Mouse (Mus musculus): ENCODE measurements around the gene Cdca7l.
"Not testable (repeated sequence)": the region's sequence is repeated elsewhere in the genome, so short reads cannot be mapped to it uniquely, and the experiment has no call there.

Gene Cdca7l

DNA sequence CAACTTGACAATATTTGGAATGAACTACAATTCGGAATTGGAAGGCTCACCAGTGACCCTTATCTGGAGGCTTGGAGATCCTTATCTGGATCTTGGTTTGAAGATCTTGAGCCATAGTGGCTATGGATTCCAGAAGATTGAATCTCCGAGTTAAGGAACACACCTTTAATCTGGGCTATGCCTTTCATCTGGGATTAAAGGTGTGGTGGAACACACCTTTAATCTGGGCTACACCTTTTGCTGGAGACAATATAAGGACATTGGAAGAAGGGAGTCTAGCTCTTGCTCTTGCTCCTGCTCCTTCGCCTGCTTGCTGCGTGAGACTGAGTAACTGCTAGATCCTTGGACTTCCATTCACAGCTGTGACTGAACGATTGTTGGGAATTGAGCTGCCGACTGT, at the start of gene Cdca7l:
Cdca7l (plus strand) TSS at position 301 of the 400 bp plus-strand sequence.
- DNase-seq (ENCODE audit: low read depth): not testable (repeated sequence)

DNA sequence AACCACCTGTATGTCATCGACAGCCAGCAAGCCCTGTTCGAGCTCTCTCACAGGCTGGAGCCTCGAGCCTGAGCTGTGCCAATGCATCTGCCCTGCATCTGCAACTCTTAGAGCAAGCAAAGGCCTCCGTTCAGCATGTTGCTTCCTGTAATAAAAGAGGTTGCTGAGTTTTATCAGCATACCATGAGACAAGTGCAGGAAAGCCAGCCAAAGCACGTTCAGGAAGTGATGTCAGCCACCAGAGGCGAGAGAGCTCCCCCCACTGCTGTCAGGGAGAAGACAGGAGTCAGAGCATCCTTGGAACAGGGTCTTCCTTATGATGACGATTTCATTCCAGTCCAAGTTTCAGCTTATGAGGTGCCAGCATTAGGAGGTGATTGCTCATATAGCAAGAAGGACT, 48.1 kb upstream of the Cdca7l start:
- DNase-seq (ENCODE audit: low read depth): no peak

DNA sequence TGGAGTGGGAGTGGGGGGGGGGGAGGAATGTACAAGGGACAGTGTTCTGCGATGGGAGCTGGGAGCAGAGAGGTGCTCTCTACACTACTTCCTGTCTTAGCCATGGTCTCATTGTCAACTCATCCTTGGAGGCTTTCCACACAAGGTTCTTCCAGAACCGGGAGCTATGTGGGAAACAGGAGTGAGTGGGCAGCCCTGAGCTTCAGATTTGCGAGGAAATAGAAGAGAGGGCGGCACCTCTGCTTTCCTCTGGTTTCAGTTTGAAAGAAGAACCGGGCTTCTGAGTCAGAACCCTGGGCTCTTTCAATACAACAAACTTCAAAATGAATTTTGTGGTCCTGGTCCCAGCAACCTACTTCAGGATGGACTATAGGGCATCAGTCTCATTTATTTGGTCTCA, 43.7 kb upstream of the Cdca7l start:
- no peak for DNase-seq (ENCODE audit: low read depth)

DNA sequence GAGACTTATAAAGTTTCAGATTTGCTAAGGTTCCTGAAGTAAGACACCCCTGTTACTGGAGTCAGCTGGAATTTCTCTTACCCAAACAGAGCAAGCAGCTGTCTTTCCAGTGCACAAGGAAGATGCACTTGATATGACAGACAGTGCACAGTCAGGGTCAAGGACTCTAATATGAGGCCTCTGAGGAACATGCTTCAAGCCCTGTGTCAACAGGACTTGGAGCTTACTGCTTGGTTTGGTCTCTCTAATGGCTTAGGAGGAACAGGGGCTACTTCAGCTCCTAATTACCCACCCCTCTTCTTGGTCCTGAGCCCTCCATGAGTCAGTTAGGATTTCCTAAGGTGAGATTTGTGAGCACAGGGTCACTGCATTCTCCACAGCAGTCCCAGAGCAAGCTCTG, 43.2 kb upstream of the Cdca7l start:
- no peak for DNase-seq (ENCODE audit: low read depth)

DNA sequence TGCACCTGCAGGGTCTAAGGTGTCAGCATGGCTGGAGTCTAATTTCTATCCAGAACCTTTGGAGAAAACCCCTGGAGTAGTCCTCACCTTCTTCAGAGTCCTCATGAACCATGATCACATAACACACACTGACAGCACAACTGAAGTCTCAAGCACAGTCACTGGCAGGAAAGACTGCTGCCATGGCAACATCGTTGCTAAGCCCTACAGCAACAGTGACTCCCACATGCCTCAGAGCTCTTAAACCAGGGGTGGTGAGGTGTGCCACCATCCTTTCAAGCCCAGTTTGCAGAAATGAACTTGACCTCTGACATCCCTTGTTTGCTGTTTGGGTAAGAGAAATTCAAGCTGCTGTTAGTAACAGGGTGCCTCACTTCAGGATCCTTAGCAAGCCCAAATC, 42.4 kb upstream of the Cdca7l start:
- DNase-seq (ENCODE audit: low read depth): peak; percentile 62

DNA sequence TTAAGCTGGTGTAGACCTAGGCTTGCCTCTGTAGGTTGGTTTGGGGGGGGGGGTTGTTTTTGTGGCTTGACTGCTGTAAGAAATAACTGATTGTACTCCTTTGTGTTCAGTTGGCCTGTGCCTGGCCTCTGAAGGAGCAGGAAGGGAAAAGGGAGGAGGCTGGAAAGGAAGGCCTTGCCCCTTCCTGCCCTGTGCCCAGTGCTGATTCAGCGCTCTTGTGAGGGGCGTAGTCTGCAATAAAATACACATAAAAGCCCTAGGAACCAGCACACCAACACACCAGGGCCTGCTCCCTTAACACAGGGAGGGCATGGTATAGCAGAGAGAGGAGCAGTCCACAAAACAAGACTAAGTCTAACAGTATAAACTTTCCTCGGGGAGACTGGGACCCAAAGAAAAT, 40.8 kb upstream of the Cdca7l start:
- peak; percentile 21 for DNase-seq (ENCODE audit: low read depth)

DNA sequence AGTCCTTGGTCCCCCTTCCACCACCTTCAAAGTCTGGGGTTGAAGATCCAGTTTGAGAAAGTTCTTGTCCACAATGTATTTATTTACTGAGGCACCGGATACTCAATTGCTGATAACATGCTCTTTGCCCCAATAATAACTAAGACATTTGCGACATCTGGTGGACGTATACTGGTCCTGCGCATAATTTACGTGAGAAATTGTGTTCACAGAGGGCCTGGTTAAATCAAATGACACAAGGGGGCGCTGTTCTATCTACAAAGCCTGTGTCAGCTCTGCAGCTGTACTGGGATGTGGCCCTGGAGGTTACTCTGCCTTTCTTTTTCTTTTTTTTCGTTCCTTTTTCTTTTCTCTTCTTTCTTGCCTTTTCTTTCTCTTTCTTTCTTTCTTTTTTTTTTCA, 39.2 kb upstream of the Cdca7l start:
- peak; percentile 96 for DNase-seq (ENCODE audit: low read depth)

DNA sequence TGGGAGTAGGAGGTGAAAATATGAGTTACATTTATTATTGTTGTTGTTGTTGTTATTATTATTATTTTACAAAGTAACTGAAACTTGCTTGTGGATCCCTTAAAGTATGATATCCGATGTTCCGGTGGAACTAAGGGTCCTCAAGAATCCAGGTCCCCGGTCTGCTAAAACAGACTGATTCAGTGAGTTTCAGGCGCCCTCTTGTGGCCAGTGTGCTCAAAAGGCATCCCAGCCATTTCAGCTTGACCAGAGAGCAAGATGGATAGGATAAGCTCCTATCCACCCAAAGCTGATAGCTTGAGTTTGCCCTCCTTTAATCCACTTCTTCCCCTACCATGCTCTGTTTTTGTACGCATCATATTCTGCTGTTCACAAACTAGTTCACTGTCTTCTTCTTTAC, 35.0 kb upstream of the Cdca7l start:
- DNase-seq (ENCODE audit: low read depth): peak; percentile 79

DNA sequence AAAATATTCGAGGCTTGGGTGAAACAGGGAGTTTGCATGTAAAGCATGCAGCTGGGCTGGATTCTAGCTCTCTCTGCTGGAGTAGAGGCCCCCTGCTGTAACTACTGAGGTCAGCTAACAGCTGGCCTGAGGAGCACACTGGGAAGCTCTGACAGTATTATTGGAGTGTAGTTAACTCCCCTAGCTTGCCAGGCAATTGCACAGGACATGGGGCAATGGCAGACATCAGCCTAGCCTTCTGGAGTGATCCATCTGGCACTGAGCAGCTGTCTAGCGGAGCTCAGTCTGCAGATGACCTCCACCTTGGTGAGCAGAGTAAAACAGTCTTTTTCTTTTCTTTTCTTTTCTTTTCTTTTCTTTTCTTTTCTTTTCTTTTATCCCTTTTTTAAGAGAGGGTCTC, 33.9 kb upstream of the Cdca7l start:
- no peak for DNase-seq (ENCODE audit: low read depth)

DNA sequence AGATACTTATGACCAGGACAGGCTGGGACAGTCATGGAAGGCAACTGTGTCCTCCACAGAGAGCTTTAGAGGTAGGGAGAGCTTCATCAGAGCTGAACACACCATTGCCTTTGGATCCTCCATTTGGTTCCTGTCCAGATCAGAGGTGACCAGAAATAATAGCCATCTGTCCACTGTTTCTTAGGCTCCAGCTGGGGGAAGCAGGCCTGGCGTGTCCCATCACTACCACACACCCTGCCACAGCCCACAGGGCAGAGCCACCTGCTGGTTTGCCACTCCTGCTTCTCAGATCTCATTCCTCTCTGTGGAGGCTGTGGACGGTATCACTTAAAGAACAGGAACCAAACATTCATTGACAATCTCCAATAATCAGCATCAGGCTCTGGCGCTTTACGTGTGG, 32.9 kb upstream of the Cdca7l start:
- DNase-seq (ENCODE audit: low read depth): no peak

DNA sequence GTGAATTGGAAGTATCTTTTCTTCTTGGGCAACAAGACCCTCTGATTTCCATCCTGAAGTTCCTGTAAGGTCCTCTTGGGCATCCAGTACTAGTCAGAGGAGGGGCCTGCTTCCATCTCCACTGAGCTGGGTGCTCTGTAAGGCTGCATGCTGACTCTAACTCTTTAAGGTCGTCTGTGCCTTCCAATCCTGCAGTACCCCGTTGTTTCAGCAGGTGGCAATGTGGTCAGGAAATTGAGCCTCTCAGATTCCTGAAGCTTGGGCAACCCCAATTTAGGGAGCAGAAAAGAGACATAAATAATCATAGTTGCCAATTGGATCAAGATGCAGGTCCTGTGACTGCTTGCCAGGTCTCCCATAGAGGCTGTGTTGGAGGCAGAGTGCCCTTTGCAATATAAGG, 31.5 kb upstream of the Cdca7l start:
- peak; percentile 73 for DNase-seq (ENCODE audit: low read depth)

DNA sequence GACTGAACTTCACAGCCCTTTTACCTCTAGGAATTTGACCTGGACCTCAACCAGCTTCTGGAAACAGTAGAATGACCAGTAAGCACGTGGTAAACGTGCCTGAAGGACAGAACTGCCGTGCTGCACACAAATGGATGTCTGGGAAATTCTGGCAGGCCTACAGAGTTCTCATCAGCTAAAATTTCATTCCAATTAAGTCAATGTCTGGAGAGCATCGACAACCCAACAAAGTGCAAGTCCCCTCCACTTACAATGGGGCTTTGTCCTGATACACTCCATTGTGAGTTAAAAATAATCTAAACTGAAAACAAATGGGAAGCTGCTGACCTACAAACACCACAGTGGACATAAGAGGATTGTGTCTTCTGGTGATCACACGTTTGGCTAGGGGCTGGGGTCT, 27.2 kb upstream of the Cdca7l start:
- DNase-seq (ENCODE audit: low read depth): no peak

DNA sequence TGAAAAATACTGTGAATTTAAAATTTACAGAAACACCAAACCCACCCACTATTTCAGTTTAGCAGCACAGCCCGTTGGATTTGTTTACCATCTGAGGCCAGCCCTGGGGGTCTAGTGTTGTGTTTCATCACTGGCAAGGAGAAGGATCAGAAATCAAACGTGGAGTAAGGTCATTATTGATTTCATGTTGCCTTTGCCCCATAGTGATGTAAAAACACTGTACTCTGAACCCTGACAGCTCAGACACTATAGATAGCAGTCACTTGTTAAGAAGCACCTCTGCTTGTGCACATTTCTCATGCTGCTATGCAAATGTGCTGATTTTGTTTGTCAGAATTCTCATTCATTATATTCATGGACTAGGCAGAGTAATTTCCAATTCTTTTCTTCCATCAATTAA, 22.7 kb upstream of the Cdca7l start:
- no peak for DNase-seq (ENCODE audit: low read depth)

DNA sequence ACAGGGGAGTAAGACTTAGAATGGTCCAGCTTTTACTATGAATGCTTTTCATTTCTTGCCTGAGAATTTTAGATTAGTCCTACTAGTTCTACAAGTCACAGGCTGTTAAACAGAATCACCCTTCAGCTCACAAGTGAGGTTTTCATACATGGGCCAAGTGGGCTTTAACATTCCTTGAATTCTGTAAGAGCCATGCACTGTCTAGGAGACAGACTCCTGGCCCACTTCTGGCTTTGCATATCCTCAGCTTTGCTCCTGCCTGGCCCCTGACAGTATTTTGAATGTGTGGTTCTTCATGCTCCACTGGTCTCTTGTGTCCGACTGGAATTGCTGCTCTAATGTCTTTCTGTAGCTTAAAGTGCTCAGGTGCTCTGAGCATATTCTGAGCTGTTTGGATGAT, 20.7 kb upstream of the Cdca7l start:
- DNase-seq (ENCODE audit: low read depth): no peak

DNA sequence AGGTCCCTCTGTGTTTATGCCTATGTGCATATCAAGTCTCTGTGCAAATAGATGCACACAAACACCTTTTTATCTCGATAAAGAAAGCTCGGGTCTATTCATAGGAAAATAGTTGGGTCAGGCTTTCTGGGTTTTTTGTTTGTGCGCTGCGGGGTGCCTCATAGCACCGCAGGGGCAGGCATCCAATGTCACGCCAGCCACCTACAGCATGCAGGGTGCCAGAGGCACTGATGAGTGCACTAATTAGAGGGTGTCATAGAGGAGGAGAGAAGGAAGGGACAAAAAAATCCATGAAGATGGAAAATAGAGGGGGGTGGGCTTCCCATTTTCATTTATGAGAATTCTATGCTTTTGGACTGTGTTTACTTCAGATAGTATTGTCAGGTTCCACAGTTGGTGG, 17.5 kb upstream of the Cdca7l start:
- DNase-seq (ENCODE audit: low read depth): no peak

DNA sequence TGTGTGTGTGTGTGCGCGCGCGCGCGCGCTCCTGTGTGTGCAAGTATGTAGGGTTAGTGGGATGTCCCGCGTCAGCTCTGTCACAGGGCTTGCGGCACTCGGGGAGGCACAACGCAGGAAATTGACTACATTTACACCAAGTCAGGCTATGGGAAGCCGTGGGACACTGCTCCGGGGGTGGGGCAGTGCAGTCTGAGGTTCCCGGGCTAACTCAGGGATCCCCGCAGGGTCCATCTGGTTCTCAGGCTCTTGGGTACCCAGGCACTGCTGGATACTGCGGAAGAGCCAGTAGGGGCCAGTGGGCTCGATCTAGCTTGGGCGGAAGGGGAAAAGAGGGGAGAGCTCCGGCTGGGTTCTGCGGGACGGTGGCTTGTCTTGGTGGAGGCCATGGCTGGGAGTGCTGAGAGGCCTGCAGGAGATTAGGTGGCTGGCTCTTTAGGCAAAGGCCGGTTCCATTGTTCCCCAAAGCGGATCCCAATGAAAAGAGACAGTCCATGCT, 15.5 kb upstream of the Cdca7l start:
- DNase-seq (ENCODE audit: low read depth): no peak

DNA sequence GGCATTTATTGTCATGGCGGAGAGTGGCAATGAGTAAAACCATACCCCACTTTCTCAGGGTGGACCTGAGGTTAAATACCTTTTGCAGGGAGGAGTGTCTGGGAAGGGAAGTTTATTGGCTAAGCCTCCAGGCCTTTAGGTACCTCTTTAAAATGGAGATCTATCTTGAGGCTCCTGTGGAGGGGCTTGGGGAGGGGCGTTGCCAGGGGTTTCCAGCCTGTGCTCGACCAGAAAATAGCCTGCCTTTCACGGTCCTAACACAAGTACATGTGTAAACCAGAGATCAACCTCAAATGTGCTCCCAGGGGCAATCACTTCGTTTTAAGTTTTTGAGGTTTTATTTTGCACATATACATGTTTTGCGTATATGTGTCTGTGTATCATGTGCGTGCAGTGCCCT, 15.1 kb upstream of the Cdca7l start:
- no peak for DNase-seq (ENCODE audit: low read depth)

DNA sequence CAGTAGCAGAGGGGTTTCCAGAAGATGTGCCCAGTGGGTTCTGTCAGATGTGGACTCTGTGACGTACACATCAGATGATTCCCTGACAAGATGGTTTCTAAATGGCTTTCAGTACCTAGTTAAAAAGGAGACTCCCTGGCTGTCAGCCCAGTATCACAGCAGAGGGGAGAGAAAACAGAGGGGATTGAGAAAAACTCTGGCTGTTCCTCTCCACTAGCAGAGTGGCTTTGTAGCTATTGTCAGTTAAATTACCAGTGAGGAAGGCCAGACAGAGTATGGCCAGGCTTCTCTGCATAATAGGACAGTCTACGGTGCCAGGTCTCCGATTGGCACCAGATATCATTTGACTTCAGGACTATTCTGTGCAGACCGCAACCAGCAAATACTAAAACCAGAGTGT, 8.8 kb upstream of the Cdca7l start:
- no peak for DNase-seq (ENCODE audit: low read depth)

DNA sequence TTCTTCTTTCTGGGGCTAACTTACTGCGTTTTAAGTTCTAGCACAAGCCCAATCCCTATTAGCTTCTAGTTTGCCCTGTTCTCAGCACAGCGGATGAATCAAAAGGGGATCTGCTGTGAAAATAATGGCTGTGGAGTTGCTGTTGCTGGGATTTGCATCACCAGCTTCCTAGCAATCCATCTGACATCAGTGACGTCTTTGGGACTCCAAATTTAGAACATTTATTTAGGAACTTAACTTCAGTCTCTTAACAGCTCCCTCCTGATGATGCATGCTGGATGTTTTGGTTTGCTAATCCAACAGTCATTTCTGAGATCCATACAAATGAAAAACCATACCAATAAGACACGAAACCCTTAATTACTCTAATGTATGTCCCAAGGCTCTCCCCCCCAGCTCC, 1.5 kb downstream of the Cdca7l start:
- no peak for DNase-seq (ENCODE audit: low read depth)

DNA sequence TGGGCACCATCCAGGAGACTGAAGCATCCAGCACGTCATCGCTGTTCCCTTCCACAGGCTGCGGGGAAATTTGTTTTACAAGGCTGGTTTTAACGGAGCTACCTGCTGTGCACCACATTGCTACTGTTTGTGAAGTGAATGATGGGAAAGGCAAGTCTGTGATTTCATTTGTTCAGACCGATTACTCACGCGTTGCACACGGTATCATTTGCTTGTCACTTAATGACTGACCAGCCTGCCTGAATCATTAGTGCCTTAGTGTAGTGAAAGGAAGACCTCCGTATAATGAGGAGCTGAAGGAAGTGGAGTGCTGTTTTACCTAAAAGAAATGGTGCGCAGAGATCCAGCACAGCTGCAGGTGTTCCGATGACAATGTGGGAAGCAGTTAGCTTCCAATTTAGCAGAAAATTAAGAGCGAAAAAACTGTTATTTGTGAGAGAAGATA, 1.9 kb downstream of the Cdca7l start:
- DNase-seq (ENCODE audit: low read depth): no peak

DNA sequence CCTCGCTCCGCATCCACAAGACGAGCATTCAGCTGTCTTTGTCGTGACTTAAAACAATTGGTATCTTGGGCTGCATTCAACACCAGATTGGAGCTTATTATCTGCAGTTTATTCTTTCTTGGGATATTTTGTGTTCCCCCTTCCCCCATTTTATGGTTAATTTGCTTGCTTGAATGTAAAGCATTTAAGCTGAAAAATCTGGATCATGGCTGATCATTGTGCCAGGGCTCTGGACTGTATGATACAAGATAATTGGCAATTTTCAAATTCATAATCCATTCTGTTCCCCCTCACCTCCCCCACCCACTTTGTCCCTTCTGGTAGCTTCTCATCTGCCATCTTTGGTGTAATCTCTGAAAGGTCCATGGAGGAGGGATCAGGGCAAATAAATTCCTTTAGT, 2.4 kb downstream of the Cdca7l start:
- DNase-seq (ENCODE audit: low read depth): no peak

DNA sequence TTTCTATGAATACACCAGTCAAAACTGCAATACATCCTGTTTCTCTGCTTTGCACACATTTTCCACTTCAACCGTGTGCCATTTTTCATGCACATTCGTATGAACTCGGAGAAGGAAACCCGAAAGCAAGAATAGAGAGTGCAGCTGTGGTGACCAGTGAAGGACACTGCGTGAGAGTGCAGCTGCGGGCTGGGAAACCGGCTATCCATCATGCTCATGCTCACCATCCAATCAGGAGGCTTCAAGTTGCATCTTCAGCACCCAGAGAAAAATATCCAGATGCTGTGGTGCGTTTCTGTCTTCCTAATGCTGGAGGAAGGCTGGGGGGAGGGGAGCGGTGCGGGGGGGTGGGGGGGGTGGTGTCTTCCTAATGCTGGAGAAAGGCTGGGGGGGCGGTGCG, 3.5 kb downstream of the Cdca7l start:
- no peak for DNase-seq (ENCODE audit: low read depth)

DNA sequence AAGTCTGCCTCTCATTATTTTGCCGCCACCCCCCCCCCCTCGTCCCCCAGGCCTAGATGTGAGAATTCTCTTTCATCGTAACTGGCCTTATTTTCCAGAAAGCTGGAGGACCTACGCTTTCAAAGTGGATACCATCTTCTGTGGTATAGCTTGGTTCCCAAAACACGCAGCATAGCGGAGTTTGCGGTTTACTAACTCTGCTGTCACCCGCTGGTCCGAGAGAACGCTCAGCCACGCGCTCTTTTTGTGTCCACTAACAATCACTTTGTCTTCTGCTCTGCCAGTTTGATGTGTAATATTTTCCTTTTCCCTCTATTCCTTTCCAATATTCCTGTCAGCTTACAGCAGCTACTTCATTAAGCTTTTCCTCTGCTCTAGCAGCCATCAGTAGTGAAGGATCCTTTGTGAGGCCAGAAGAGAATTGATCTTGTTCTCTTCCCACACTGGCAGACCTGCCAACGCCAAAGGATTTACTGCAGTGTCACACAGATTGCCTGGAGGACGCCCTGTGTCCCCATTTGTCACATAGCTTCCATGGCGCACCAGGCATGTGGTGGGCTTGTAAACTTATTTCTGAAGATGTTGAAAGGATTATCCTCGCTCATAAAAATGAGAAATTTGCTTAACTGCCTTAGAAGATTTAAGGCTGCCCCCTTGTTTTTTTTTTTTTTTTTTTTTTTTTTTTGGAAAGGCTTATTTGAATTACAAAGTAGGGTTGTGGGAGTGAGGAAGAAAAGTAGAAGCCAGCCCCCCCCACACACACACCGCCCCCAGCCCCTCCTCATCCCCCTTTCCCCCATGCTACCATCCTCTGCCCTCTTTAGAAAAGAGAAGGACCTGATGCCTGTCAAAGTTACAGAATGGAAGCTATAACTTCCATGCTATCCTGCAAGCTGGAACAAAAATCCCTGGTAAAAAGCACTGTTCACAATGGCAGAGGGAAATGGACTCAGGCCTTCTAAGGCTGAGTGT, 4.6 kb downstream of the Cdca7l start:
- no peak for DNase-seq (ENCODE audit: low read depth)

All from induced T-regulatory cell, adult 2 months (primary cell).